Mouse (Mus musculus) inflammation-experienced regulatory T-cells, adult 6 months (primary cell): ENCODE data around the gene Vmn2r99. TPM values are rescaled to one million over a fixed set of nuclear protein-coding genes. Genes with fewer than 3 reads are reported as not detected.

Experiments
- ATAC-seq: one replicate; pipeline ENCODE4 v1.8.0; 2017
- polyA plus RNA-seq, 3 experiments: library from polyadenylated mRNA; unstranded; fragments of 100-300 nt; shearing (Covaris generic); gene quantifications; one replicate each; pipeline ENCODE4 v1.2.1; 2017

Vmn2r99 gene
- polyA plus RNA-seq: under 1 TPM in 1 of 3 experiments, not detected in 2; 0.08 TPM

GRCm38 (mm10) chr17:19361649-19362048 lies at the start of gene Vmn2r99:
TSS of gene Vmn2r99 (plus strand) at chr17:19361949.
- ATAC-seq: no peak

DNA sequence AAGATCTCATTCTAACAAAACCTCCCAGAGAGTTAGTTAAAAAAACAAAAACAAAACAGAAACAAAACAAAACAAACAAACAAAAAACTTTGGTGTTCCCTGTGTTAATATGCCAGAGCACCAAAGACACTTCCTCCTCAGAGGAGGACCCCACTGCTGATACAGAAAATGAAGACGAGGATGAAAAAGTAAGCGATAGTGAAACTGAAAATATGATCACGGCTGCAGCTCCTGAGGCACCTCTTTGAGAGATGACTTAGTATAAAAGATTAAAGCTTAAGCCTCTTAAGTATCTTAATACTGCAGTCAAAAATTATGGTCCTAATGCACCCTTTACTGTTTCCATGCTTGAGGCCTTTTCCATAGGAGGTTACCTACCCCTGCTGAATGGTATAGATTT lies 75.9 kb downstream of the Vmn2r99 start:
- peak; percentile 84 for ATAC-seq

DNA sequence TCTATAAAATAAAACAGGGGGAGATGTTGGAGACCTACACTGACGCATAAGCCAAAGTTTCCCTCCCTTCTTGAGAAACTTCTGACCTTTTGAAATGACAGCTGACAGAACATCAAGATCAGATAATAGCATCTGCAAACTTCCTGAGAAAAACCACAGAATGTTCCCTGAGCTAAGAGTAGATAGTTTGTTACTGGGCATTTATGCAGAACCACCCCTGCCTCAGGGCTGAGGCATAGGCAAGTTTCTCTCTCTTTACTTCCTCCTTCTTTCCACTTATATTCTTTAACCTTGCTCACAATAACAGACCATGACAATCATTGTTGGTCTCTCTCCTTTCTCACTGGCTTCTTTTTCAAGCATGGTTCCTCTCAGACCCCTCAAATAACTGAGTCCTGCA lies 83.2 kb downstream of the Vmn2r99 start:
- peak; percentile 78 for ATAC-seq

Other genes starting within 250 kb of the Vmn2r99 start
- under 1 TPM in 2 of 3 experiments, not detected in 1; 0.13 to 0.62 TPM for gene Vmn2r100, start 142.8 kb downstream of the Vmn2r99 start, polyA plus RNA-seq
- not detected for gene Vmn2r101, start 215.3 kb downstream of the Vmn2r99 start, polyA plus RNA-seq